Mouse (Mus musculus) CD8-positive naive resting alpha-beta T cell, adult 2 months (primary cell): Measurements from ENCODE around the gene Fer.

ENCODE experiments used
- DNase-seq, 2 experiments: peaks; one replicate each; pipeline ENCODE4 v3.0.0; 2022; ENCODE audit warnings: low read depth in 2 of 2, low spot score in 2 of 2

Gene Fer

DNA sequence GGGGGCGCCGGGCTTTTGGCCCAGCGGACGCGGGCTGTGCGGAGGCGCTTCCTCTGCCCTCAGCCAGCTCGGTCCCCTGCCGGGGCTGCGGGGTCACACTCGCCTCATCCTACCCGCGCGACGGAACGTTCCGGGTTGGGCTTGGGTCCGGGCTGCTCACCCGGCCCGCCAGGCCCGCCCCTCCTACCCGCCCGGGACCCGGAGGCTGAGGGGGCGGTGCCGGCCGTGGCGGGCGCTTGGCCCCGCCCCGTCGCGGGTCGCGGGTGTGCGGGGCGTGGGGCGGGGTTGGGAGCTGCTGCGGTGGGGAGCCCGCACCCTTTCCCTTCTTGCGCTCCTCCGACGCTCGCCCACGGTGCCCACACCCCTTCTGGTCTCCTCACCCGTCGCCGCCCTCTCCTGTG is 1.3 kb downstream of the Fer start:
- no peak for DNase-seq

DNA sequence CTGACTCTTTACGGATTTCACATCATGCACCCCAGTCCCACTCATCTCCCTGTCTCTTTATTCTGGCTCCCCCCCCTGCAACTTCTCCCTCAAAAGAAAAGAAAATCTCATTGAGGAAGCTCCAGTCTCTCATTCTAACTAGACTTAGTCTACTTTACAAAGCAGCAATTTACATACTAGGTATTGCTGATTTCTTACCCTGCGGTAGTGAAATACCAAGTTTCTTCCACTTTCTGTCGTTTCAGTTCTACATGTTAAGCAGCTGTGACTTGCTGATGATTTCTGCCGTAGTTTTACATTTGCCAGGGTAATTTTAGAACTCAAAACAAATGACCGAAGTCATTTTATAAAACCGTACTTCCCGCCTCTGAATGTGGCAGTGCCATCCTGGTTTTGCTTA is 8.9 kb downstream of the Fer start:
- no peak for DNase-seq

- DNase-seq = no peak
Measured at GRCm38 (mm10) chr17:63878889-63879288, 16.0 kb downstream of the Fer start.

DNA sequence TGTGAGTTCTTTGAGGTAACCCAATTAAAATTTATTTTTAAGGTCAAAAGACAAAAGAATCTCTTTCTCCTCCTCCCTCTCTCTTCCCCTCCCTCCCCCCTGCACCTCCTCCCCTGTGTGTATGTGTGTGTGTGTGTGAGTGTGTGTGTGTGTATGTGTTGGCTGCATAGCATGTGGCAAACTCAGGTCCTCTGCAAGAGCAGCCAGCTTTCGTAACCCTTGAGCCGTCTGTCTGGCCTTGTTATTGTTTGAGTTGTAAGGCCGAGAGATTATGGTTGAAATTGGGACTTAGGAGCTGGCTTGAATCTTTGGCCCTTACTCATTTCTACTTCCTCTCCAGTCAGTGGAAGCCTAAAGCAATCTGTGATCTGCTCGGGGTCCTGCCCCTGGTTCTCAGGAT is 17.1 kb downstream of the Fer start:
- no peak for DNase-seq

DNA sequence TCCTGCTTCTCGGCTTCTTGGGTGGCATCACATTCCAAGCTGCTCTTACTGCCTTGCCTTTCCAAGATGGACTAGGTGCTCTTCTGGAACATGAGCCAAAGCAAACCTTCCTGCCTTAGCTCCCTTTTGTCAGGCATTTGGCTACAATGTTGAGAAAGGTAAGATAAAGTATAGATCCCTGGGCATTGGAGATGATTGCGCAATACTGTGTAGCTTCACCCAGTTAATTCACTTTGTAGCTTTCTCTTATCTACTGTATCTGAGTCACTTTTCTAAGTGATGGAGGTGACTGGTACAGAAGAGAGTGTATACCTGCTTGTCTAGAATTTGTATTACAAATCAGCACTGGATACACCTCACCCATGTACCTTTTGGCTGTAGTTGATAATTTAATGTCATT is 24.1 kb downstream of the Fer start:
- DNase-seq = no peak

DNA sequence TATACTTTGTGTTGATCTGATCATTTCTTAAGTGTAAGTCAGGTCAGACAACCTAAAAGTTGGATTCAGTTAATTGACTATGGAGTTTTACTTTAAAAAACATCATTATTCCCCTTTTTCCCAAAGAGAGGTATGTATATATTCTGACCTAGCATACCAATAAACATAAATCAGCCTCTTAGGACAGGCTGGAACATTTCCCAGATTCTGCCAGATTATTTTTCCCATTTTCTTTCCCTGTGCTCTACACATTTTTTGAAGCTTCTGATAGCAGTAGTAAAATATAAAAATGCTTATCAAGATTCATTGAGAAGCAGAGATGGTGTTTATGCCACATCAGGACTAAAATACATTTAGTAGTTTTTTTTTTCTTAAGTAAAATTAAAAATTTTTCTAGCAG is 27.7 kb downstream of the Fer start:
- no peak for DNase-seq

GRCm38 (mm10) chr17:63895829-63896228 is 33.0 kb downstream of the Fer start:
- no peak for DNase-seq

- no peak for DNase-seq
Measured at GRCm38 (mm10) chr17:63897050-63897449, 34.2 kb downstream of the Fer start.

- no peak for DNase-seq
Measured at GRCm38 (mm10) chr17:63909297-63909696, 46.4 kb downstream of the Fer start.

DNA sequence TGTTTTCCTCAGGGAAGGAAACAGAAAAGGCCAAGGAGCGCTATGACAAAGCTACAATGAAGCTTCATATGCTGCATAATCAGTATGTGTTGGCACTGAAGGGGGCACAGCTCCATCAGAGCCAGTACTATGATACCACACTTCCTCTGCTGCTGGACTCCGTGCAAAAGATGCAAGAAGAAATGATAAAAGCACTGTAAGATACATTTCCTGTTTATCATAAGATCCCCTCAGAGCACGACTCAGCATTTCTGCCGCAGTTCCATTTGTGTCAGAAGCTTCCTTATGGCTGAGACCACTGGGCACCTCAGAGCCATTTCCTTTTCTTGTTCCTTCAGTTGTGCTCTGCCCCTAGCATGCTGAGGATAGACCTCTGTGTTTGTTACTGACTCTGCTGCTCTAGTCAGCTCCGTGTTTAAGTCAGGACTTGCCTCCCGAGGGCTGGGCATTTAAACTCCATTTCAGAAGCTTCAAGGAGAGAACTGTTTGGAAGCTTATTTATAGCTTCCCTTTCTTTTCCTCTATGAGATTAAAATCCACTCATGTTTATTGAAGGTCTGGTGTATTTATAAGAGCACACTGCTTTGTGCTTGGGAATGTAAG is 58.8 kb downstream of the Fer start:
- DNase-seq = no peak

DNA sequence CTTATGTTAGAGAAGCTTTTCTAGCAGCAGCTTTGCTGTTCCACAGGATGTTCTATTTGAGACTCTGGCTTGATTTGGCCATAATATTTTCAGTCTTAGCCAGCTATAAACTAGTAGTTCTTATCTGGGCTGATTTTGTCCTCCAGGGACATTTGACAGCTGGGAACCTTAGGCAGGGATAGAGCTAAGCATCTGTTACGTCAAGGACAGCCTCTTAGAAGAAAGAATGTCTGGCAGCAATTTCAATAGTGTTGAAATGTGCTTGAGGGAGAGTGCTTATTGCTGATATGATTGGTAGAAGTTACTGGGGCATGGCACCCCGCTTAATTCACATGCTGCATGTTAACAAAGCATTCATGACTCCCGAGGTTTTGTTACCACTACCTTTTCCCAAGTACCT is 62.7 kb downstream of the Fer start:
- no peak for DNase-seq

DNA sequence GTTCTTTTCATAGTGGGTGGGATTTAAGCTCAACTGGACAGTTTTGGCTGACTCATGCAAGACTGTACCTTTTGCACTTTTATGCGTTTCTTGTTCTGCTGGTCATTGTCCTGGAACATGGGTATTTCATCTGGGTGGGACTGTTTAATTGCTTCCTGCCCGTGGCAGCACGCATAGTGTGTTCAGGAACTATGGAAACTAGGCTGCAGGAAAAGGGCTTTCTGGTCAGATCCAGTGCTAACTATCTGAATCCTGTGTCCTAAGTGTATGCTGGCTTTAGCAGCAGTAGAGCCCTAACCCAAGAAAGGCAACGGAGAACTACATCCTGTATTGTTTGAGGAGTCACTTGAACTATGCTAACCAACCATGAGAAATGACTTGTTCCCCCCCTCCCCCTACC is 67.8 kb downstream of the Fer start:
- no peak for DNase-seq

- DNase-seq = no peak
Measured at GRCm38 (mm10) chr17:63931556-63931955, 68.7 kb downstream of the Fer start.

GRCm38 (mm10) chr17:63935408-63935807 is 72.5 kb downstream of the Fer start:
- no peak for DNase-seq

DNA sequence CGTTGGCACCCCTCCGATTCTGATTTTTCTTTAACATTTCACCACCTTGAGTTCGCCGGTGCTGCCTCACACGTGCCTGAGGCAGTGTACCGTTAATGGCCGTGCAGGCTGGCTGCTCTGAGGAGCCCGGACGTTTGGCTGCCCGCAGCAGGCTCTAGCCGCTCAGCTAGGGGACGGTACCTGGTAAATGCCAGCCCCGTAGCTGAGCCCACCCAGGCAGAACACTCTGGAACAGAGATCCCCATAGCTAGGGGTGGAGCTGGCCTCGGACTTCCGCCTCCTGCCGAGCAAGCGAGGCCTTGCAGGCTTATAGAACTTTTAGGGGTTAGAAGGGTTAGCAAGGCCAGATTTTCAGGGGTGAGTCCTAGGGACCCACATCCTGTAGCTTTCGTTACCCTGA is 75.0 kb downstream of the Fer start:
- DNase-seq = no peak

DNA sequence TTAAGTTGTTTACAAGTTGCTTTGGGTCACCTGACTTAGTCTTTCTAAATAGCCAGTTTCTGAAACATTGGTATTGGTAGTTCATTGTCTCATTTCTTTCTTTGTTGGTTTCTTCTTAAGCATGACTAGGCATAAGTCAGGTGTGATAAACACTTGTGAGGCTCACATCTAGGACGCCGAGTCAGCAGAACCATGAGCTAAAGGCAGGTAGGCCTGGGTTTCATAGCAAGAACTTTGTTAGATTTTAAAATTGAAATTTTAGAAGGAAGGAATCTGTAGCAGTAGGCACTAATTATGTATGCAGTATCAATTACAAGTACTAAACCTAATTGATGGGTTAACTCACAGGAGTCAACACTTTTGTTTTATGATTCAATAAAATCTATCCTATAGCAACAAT is 83.9 kb downstream of the Fer start:
- no peak for DNase-seq

DNA sequence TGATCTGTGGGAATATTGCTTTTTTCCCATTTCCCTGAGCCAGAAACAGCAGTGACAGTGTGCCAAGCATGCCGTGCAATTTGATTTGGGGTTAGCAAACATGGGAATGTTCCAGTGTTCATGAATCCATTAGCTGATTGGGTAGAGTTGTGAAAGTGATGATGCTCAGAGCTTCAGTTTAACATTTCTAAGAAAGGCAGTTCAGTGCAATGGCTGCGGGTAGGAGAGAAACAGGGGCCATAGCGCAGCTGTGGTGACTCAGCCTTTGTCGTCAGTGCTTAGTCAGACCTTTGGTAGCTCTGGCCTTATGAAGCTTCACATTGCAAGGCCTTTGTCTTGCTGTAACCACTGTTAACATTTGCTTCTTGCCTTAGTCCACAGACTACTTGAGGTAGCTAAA is 85.9 kb downstream of the Fer start:
- DNase-seq = no peak

- no peak for DNase-seq
Measured at GRCm38 (mm10) chr17:63951436-63951835, 88.6 kb downstream of the Fer start.

- no peak for DNase-seq
Measured at GRCm38 (mm10) chr17:63967091-63967490, 104.2 kb downstream of the Fer start.

GRCm38 (mm10) chr17:63969448-63969847 is 106.6 kb downstream of the Fer start:
- DNase-seq = no peak

DNA sequence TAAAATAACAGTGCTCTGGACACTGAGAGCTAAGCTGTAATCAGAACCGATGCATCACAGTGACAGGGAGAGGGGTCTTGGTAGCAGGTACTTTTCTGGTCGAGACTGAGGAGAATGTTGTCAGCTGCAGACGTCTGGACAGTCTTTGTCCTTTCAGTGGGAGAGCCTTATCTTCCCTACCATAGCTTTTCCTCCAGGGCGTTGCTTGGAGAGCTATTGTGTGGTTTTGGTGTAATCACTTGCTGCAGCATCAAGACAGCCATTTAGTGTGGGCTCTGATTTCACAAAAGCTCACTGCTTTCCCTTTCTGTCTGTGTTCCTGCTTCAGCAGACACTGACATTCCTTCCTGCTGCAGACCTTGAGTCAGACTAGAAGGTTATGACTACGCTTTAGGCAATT is 107.4 kb downstream of the Fer start:
- no peak for DNase-seq

DNA sequence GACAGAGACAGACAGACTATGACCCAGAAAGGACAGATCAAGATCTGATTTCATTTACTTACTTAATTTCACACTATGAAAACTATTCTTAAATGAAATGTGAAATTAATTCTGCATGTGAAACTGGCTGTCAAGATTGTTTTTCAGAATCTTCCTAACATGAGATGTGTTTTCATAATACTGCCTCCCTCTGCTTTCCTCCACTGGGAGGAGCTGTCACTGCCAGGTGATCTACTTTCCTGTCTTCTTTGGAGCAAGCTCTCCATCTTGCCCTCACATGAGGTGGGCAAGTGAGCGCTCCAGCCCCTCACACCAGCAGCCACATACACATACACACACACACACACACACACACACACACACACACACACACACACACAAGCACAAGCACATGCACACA is 108.1 kb downstream of the Fer start:
- DNase-seq = no peak

DNA sequence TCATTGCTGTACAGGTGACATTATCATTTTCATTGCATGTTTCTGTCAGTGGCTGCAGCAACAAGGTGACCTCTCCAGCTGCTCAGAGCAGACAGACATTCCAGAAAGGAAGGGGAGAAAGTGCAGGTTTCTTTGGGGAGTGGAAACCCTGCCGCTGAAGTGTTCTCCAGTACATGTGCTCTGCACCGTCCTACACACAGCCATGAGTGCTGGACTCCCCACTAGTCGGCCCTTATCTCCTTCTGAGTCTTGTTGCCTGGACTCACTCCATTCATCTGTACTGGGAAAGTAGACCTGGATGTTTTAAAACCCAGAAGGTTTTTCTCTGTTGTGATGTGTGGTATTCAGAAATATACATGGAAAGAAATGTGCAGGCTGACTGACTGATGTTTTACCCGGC is 109.3 kb downstream of the Fer start:
- DNase-seq = no peak

DNA sequence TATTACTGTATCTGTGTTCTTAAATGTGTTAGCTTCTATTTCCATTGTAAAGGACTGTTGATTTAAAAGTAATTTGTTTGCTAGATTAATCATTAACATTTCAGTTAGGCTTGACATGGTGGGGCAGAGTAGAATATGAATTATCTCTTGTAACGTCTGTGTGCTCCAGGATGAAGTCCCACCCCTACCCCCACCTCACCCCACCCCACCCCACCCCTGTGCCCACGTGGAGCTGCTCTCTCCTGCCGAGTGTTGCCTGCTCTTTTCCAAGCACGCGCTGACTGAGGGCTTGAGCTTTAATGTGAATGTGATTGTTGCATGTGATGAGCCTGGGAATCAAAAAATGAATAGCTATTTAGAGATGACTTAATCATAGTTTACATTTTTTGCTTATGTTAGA is 110.9 kb downstream of the Fer start:
- no peak for DNase-seq
